Mouse (Mus musculus): ENCODE results near the gene Il1a. TPM values are rescaled to one million over a fixed set of nuclear protein-coding genes. Genes with fewer than 3 reads are reported as not detected.

Gene Il1a
- polyA plus RNA-seq, 1 experiment from 2014 or later, result 0.39 TPM

DNA sequence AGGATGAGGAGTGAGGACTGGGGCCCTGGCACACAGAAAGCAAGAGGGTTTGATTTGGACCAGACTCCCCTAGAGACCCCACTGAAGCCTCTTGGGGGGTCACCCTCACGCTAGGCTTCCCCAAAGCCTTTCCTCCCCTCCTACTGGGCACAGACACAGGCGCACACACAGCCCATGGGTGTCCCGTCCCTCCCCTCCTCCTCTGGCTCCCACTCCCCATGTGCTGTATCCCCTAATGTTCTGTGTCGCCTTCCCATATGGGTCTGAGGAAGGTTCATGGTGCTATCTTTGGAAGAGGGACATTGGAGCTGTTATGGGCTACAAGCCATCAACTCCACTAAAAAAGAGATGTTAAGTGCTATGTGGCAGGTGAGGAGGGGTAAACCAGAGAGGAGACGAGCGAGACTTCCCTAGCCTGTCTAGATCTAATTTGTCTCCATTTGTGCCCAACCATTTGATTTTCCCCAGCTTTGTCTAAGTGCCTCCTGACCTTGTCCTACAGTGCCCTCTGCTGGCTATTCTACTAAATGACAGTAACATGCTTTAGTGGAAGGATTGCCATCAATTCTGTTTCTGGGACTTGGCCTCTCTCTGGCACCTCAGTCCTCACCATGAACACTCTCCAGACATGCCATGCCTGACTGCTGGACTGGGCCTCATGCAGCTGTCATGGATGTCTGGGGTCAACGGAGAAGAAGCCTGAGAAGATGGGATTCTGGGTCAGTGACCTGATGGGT lies 51.1 kb downstream of the Il1a start:
- DNase-seq, result peak; percentile 94
- Histone ChIP-seq H3K4me1 (ENCODE audit: control insufficient read depth, insufficient read depth, low read length) (no peaks in the 10 kb centered on the region), H3K9ac (replicated peaks; ENCODE audit: low read length) (no peak overlapping the region; the same call in 1 of the 2 replicates), H3K4me2 (ENCODE audit: low read length) (peak overlapping the region; percentile 9), H3K36me3 (ENCODE audit: control insufficient read depth, insufficient read depth, low read length) (no peaks in the 10 kb centered on the region), H3K27me3 (ENCODE audit: control insufficient read depth, insufficient read depth, low read length) (no peaks in the 10 kb centered on the region), H3K9me3 (ENCODE audit: control insufficient read depth, low read length) (no peaks in the 10 kb centered on the region), H3K4me3 (replicated peaks; ENCODE audit: low read depth, low read length) (no peak overlapping the region), H3K27ac (replicated peaks; ENCODE audit: low read depth, low read length) (no peak overlapping the region)
- ATAC-seq (ENCODE audit: low FRiP score, low TSS enrichment), result peak; percentile 66
- 35% methylated on average over 7 of the region's 7 CpGs for WGBS

DNA sequence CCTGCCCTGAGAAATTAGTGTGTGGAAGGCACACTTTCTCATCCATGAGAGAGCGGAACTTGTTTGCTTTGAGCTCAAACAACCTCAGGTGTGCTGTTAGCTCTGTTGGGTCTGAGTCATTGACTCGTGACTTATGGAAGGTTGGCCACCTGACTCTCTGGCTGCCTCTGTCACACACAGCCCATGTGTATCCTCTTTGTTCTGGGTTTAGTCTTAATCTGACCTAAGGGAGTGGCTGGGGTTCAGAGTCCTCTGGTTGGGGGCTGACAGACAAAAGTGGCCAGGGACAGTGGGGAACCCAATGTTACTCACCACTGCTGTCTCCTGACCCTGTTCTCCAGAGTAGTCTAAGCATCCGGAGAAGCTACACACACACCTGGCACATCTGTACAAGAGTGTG lies 51.7 kb downstream of the Il1a start:
- 93% methylated on average over 3 of the region's 3 CpGs for WGBS
- Histone ChIP-seq H3K27ac (replicated peaks; ENCODE audit: low read depth, low read length) (no peak overlapping the region), H3K27me3 (ENCODE audit: control insufficient read depth, insufficient read depth, low read length) (no peaks in the 10 kb centered on the region), H3K36me3 (ENCODE audit: control insufficient read depth, insufficient read depth, low read length) (no peaks in the 10 kb centered on the region), H3K4me3 (replicated peaks; ENCODE audit: low read depth, low read length) (no peak overlapping the region), H3K4me2 (ENCODE audit: low read length) (no peak overlapping the region), H3K9me3 (ENCODE audit: control insufficient read depth, low read length) (no peaks in the 10 kb centered on the region), H3K4me1 (ENCODE audit: control insufficient read depth, insufficient read depth, low read length) (no peaks in the 10 kb centered on the region), H3K9ac (replicated peaks; ENCODE audit: low read length) (no peak overlapping the region)
- ATAC-seq (ENCODE audit: low FRiP score, low TSS enrichment) (0 out of 2 replicates have a peak, but pooled peaks have one; percentile 12), DNase-seq (no peak)

DNA sequence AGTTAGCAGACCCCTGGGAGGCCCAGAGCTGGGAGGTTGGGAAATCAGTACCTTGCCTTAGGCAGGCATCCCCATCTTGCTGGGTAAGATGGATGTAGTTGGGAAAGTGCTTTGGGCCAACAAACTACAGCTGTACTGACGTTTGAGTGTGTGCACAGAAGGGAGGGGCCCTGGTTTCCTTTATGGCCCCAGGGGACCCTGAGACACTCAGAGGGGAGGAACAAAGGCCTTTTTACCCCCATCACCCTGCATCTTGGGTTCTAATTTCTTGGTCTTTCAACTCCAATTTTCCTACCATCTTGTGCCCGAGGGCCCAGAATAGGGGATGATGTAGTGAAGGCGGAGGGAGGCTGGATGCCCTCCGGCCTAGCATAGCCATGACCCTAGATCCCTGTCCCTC lies 53.8 kb downstream of the Il1a start:
- WGBS, result 75% methylated on average over 4 of the region's 4 CpGs
- no peak overlapping the region for H3K9ac ChIP-seq (replicated peaks; ENCODE audit: low read length)
- no peaks in the 10 kb centered on the region for H3K27me3 ChIP-seq (ENCODE audit: control insufficient read depth, insufficient read depth, low read length)
- DNase-seq (no peak), ATAC-seq (ENCODE audit: low FRiP score, low TSS enrichment) (no peak)
- H3K4me3 ChIP-seq (replicated peaks; ENCODE audit: low read depth, low read length), result no peak overlapping the region
- no peaks in the 10 kb centered on the region for H3K36me3 ChIP-seq (ENCODE audit: control insufficient read depth, insufficient read depth, low read length)
- H3K4me1 ChIP-seq (ENCODE audit: control insufficient read depth, insufficient read depth, low read length), result no peaks in the 10 kb centered on the region
- no peaks in the 10 kb centered on the region for H3K9me3 ChIP-seq (ENCODE audit: control insufficient read depth, low read length)
- H3K27ac ChIP-seq (replicated peaks; ENCODE audit: low read depth, low read length), result no peak overlapping the region
- no peak overlapping the region for H3K4me2 ChIP-seq (ENCODE audit: low read length)

DNA sequence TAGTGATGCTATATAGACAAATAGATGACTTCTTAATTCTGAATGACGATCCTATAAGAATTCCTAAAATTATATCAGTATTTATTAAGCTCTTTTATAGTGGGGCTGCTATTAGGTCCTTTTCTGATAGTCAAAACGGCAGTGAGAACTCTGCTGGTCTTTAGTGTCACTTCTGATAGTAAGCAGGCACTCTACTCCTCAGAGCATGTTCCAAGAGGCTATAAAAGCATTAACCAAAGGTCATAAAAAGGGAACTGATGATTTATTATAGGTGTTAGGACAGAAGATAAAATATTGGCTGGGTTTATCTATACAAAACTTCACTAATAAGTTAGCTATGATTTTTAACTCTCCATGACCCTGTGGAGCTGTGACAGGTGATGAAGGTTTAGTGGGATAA lies 55.7 kb downstream of the Il1a start:
- WGBS, result 74% methylated on average over 2 of the region's 2 CpGs
- H3K4me1 ChIP-seq (ENCODE audit: control insufficient read depth, insufficient read depth, low read length), result no peaks in the 10 kb centered on the region

DNA sequence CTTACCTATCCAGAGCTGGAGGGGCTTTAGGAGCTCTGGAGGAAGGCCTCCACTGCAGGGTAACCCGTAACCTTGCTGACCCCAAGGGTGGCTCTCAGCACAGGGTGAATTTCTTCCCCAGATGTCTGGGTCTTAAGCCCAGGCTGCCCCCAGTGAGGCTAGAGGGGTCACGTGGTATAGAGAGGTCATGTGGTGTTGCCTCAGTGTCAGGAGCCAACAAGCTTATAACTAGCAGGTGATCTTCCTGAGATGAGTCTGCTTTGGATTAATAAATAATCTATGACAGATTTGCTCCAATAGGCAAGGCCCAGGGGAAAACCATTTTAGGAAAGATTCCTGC lies 56.2 kb downstream of the Il1a start:
- Histone ChIP-seq H3K4me1 (ENCODE audit: control insufficient read depth, insufficient read depth, low read length) (no peaks in the 10 kb centered on the region), H3K9me3 (ENCODE audit: control insufficient read depth, low read length) (no peaks in the 10 kb centered on the region), H3K27me3 (ENCODE audit: control insufficient read depth, insufficient read depth, low read length) (no peaks in the 10 kb centered on the region), H3K4me2 (ENCODE audit: low read length) (no peak overlapping the region), H3K4me3 (replicated peaks; ENCODE audit: low read depth, low read length) (no peak overlapping the region), H3K27ac (replicated peaks; ENCODE audit: low read depth, low read length) (no peak overlapping the region), H3K36me3 (ENCODE audit: control insufficient read depth, insufficient read depth, low read length) (no peaks in the 10 kb centered on the region), H3K9ac (replicated peaks; ENCODE audit: low read length) (no peak overlapping the region)
- DNase-seq (no peak), ATAC-seq (ENCODE audit: low FRiP score, low TSS enrichment) (no peak)
- WGBS, result 80% methylated on average over 2 of the region's 2 CpGs

More for the DNA sequence above, 55.7 kb downstream of the Il1a start:
- Histone ChIP-seq H3K27me3 (ENCODE audit: control insufficient read depth, insufficient read depth, low read length) (no peaks in the 10 kb centered on the region), H3K27ac (replicated peaks; ENCODE audit: low read depth, low read length) (no peak overlapping the region), H3K36me3 (ENCODE audit: control insufficient read depth, insufficient read depth, low read length) (no peaks in the 10 kb centered on the region), H3K9ac (replicated peaks; ENCODE audit: low read length) (no peak overlapping the region), H3K9me3 (ENCODE audit: control insufficient read depth, low read length) (no peaks in the 10 kb centered on the region), H3K4me3 (replicated peaks; ENCODE audit: low read depth, low read length) (no peak overlapping the region), H3K4me2 (ENCODE audit: low read length) (no peak overlapping the region)
- DNase-seq (no peak), ATAC-seq (ENCODE audit: low FRiP score, low TSS enrichment) (no peak)

DNA sequence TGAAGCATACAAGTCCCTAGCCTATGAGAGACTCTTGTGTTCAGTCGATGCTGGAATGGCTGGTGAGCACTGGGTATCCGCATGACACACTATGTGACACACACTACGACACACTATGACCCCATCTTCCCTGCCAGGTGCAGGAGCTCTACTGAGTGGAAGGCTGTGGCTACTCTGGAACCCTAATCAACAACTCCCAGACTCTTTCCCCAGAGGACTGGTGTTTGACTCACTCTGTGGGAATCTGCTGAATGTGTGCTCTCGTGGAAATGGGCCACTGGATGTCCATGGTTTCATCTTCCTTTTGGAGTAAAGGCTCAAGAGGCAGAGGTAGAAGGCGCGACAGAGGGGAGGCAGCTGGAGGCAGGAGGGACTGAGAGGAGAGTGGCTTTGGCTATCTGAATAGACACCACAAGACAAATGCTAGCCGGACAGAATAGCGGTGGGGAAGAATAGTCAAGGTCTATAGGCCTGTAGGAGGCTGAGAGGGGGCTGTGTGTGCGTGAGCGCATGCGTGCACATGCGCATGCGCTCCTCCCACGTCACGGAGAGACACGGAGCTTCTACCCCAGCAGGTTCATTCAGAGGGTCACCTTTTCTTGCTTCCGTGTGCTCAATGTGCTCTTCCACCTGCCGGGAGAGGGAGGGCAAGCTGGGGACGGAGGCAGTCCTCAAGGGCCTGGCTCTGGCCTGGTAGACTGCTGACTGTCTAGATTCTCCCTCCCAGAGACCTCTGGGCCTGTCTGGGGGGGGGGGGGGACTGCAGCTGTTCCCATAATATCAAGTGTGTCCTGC lies 56.7 kb downstream of the Il1a start:
- H3K4me2 ChIP-seq (ENCODE audit: low read length), result no peak overlapping the region
- no peaks in the 10 kb centered on the region for H3K36me3 ChIP-seq (ENCODE audit: control insufficient read depth, insufficient read depth, low read length)
- H3K27me3 ChIP-seq (ENCODE audit: control insufficient read depth, insufficient read depth, low read length), result no peaks in the 10 kb centered on the region
- no peak overlapping the region for H3K4me3 ChIP-seq (replicated peaks; ENCODE audit: low read depth, low read length)
- DNase-seq, result no peak
- H3K4me1 ChIP-seq (ENCODE audit: control insufficient read depth, insufficient read depth, low read length), result no peaks in the 10 kb centered on the region
- no peaks in the 10 kb centered on the region for H3K9me3 ChIP-seq (ENCODE audit: control insufficient read depth, low read length)
- H3K27ac ChIP-seq (replicated peaks; ENCODE audit: low read depth, low read length), result no peak overlapping the region
- H3K9ac ChIP-seq (replicated peaks; ENCODE audit: low read length), result no peak overlapping the region
- 90% methylated on average over 19 of the region's 19 CpGs for WGBS
- no peak for ATAC-seq (ENCODE audit: low FRiP score, low TSS enrichment)

Other genes starting within 250 kb of the Il1a start
- gene Ttl, start 244.0 kb downstream of the Il1a start, polyA plus RNA-seq (2014; fragmentation: Nextera tagmentation; extraction: Ambion mirVana), result 28.5 and 31.1 TPM in 2 replicates
- gene Polr1b, start 209.0 kb downstream of the Il1a start, polyA plus RNA-seq (2014; fragmentation: Nextera tagmentation; extraction: Ambion mirVana), result 8.3 and 9.5 TPM in 2 replicates
- gene Chchd5, start 180.3 kb downstream of the Il1a start, polyA plus RNA-seq (2014; fragmentation: Nextera tagmentation; extraction: Ambion mirVana), result 24.4 and 25.0 TPM in 2 replicates
- 42.0 and 59.0 TPM in 2 replicates for gene Slc20a1, start 111.2 kb downstream of the Il1a start, polyA plus RNA-seq (2014; fragmentation: Nextera tagmentation; extraction: Ambion mirVana)
- gene Ckap2l, start 12.8 kb downstream of the Il1a start, polyA plus RNA-seq (2014; fragmentation: Nextera tagmentation; extraction: Ambion mirVana), result 7.4 and 13.5 TPM in 2 replicates
- not detected in 2 replicates for gene Il1b, start 61.2 kb upstream of the Il1a start, polyA plus RNA-seq (2014; fragmentation: Nextera tagmentation; extraction: Ambion mirVana)
- gene F830045P16Rik, start 226.6 kb upstream of the Il1a start, polyA plus RNA-seq (2014; fragmentation: Nextera tagmentation; extraction: Ambion mirVana), result not detected in 2 replicates

Measured in midbrain, embryonic 14.5 days (tissue).